Mouse (Mus musculus) lung, postnatal 0 days (tissue): ENCODE measurements around the gene Syna.

ENCODE experiments used
- CTCF ChIP-seq: IDR thresholded peaks from 2 replicates; pipeline ENCODE4 v1.5.1; 2016; ENCODE audit warnings: antibody characterized with exemption, mild to moderate bottlenecking
- EP300 ChIP-seq: IDR thresholded peaks from 2 replicates; pipeline ENCODE4 v1.6.1; 2016; ENCODE audit warnings: antibody characterized with exemption, mild to moderate bottlenecking, control low read depth

GRCm38 (mm10) chr5:134567445-134567844 lies 7.5 kb upstream of the Syna start:
- TF ChIP-seq CTCF (no peak), EP300 (no peak)
